Mouse (Mus musculus): ENCODE data around the gene Rcc1. TPM values are rescaled to one million over a fixed set of nuclear protein-coding genes. Genes with fewer than 3 reads are reported as not detected.

Gene Rcc1
- total and polyA plus RNA-seq, 2 experiments from 2014 or later: 18.7 to 21.7 TPM

GRCm38 (mm10) chr4:132326481-132326880 lies 26.9 kb downstream of the Rcc1 start:
- no peak for DNase-seq (ENCODE audit: low spot score)
- Histone ChIP-seq H3K36me3 (ENCODE audit: insufficient read depth, low read length) (peaks cover 33% of the 10 kb centered on the region), H3K9me3 (ENCODE audit: low read length) (no peaks in the 10 kb centered on the region), H3K27me3 (ENCODE audit: insufficient read depth, low read length) (no peaks in the 10 kb centered on the region), H3K9ac (replicated peaks; ENCODE audit: low read length, poor library complexity, severe bottlenecking) (no peak overlapping the region), H3K4me3 (ENCODE audit: low read depth, low read length) (no peak overlapping the region), H3K27ac (ENCODE audit: low read depth, low read length) (no peak overlapping the region), H3K4me2 (ENCODE audit: low read depth, low read length, poor library complexity, severe bottlenecking) (no peak overlapping the region), H3K4me1 (ENCODE audit: insufficient read depth, low read length) (peaks cover 9% of the 10 kb centered on the region)
- no peak for ATAC-seq (ENCODE audit: low FRiP score)
- 82% methylated on average over 5 of the region's 5 CpGs for WGBS
- TF ChIP-seq CTCF (IDR thresholded peaks at IDR 0.05): no peak

DNA sequence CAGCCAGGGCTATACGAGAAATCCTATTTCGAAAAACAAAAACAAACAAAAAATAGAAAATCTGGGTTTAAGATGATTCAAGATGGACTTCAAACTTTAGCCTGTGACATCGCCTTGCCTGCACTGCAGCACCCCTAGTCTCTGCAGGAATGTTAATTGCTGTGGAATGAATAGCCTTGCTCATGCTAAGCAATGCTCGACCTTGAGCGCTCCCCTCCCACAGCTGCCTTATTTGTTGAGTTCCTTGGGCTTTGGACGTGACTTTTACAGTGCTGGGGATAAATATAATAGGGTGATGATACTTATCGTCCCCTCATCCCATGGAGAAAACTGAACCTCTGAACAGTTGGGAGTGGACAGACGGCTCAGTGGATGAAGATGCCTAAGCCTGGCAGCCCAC lies 37.7 kb downstream of the Rcc1 start:
- Histone ChIP-seq H3K4me3 (ENCODE audit: low read depth, low read length) (no peak overlapping the region), H3K4me2 (ENCODE audit: low read depth, low read length, poor library complexity, severe bottlenecking) (no peak overlapping the region), H3K4me1 (ENCODE audit: insufficient read depth, low read length) (no peaks in the 10 kb centered on the region), H3K27ac (ENCODE audit: low read depth, low read length) (no peak overlapping the region), H3K27me3 (ENCODE audit: insufficient read depth, low read length) (no peaks in the 10 kb centered on the region), H3K9me3 (ENCODE audit: low read length) (no peaks in the 10 kb centered on the region), H3K9ac (replicated peaks; ENCODE audit: low read length, poor library complexity, severe bottlenecking) (no peak overlapping the region), H3K36me3 (ENCODE audit: insufficient read depth, low read length) (peaks cover 61% of the 10 kb centered on the region)
- 96% methylated on average over 8 of the region's 8 CpGs for WGBS
- ATAC-seq (ENCODE audit: low FRiP score) (no peak), DNase-seq (ENCODE audit: low spot score) (no peak)
- TF ChIP-seq CTCF (IDR thresholded peaks at IDR 0.05): no peak

GRCm38 (mm10) chr4:132312627-132313026 lies 40.8 kb downstream of the Rcc1 start:
- Histone ChIP-seq H3K4me2 (ENCODE audit: low read depth, low read length, poor library complexity, severe bottlenecking) (no peak overlapping the region), H3K4me1 (ENCODE audit: insufficient read depth, low read length) (no peaks in the 10 kb centered on the region; the same call in 1 of the 2 replicates), H3K36me3 (ENCODE audit: insufficient read depth, low read length) (peaks cover 41% of the 10 kb centered on the region), H3K9ac (replicated peaks; ENCODE audit: low read length, poor library complexity, severe bottlenecking) (no peak overlapping the region), H3K27me3 (ENCODE audit: insufficient read depth, low read length) (no peaks in the 10 kb centered on the region), H3K4me3 (ENCODE audit: low read depth, low read length) (no peak overlapping the region), H3K9me3 (ENCODE audit: low read length) (no peaks in the 10 kb centered on the region), H3K27ac (ENCODE audit: low read depth, low read length) (no peak overlapping the region)
- ATAC-seq (ENCODE audit: low FRiP score) (no peak), DNase-seq (ENCODE audit: low spot score) (no peak)
- WGBS: 87% methylated on average over 5 of the region's 5 CpGs
- TF ChIP-seq CTCF (IDR thresholded peaks at IDR 0.05): no peak

DNA sequence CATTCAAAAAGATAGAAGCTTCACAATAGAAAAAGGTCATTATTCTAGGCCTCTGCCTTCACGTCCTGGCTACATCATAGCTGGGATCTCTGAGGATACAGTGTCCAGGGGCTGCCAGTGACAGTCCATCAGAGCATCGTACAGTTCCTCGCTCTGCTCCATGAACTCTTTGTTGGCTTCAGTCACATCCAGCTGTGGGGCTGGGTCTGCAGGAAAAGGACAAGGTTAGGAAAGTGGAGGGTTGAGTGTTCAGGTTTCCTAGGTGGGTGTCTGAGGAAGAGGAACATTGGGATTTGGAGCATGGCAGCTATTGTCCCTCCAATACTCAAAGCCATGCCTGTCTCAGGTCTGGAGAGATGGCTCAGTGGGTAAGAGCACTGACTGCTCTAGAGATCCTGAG lies 41.6 kb downstream of the Rcc1 start:
- peaks cover 33% of the 10 kb centered on the region for H3K36me3 ChIP-seq (ENCODE audit: insufficient read depth, low read length)
- WGBS: 66% methylated on average over 3 of the region's 3 CpGs
- no peak for TF ChIP-seq CTCF (IDR thresholded peaks at IDR 0.05)
- no peak overlapping the region for H3K9ac ChIP-seq (replicated peaks; ENCODE audit: low read length, poor library complexity, severe bottlenecking)
- H3K4me3 ChIP-seq (ENCODE audit: low read depth, low read length): no peak overlapping the region
- no peaks in the 10 kb centered on the region; the same call in 1 of the 2 replicates for H3K4me1 ChIP-seq (ENCODE audit: insufficient read depth, low read length)
- no peak overlapping the region for H3K4me2 ChIP-seq (ENCODE audit: low read depth, low read length, poor library complexity, severe bottlenecking)
- no peaks in the 10 kb centered on the region for H3K9me3 ChIP-seq (ENCODE audit: low read length)
- H3K27me3 ChIP-seq (ENCODE audit: insufficient read depth, low read length): no peaks in the 10 kb centered on the region
- DNase-seq (ENCODE audit: low spot score): no peak
- ATAC-seq (ENCODE audit: low FRiP score): no peak
- no peak overlapping the region for H3K27ac ChIP-seq (ENCODE audit: low read depth, low read length)

GRCm38 (mm10) chr4:132311209-132311608 lies 42.2 kb downstream of the Rcc1 start:
- no peak overlapping the region for H3K4me2 ChIP-seq (ENCODE audit: low read depth, low read length, poor library complexity, severe bottlenecking)
- peaks cover 27% of the 10 kb centered on the region for H3K36me3 ChIP-seq (ENCODE audit: insufficient read depth, low read length)
- H3K9me3 ChIP-seq (ENCODE audit: low read length): no peaks in the 10 kb centered on the region
- TF ChIP-seq CTCF (IDR thresholded peaks at IDR 0.05): no peak
- H3K27me3 ChIP-seq (ENCODE audit: insufficient read depth, low read length): no peaks in the 10 kb centered on the region
- no peak overlapping the region for H3K4me3 ChIP-seq (ENCODE audit: low read depth, low read length)
- H3K27ac ChIP-seq (ENCODE audit: low read depth, low read length): no peak overlapping the region
- no peak overlapping the region for H3K9ac ChIP-seq (replicated peaks; ENCODE audit: low read length, poor library complexity, severe bottlenecking)
- WGBS: 30% methylated on average over 1 of the region's 1 CpGs
- H3K4me1 ChIP-seq (ENCODE audit: insufficient read depth, low read length): no peaks in the 10 kb centered on the region; the same call in 1 of the 2 replicates
- ATAC-seq (ENCODE audit: low FRiP score) (no peak), DNase-seq (ENCODE audit: low spot score) (no peak)

GRCm38 (mm10) chr4:132309849-132310472 lies 43.4 kb downstream of the Rcc1 start:
- Histone ChIP-seq H3K9me3 (ENCODE audit: low read length) (no peaks in the 10 kb centered on the region), H3K4me3 (ENCODE audit: low read depth, low read length) (peak overlapping the region; percentile 62), H3K4me2 (ENCODE audit: low read depth, low read length, poor library complexity, severe bottlenecking) (peak overlapping the region; percentile 62), H3K27me3 (ENCODE audit: insufficient read depth, low read length) (no peaks in the 10 kb centered on the region), H3K36me3 (ENCODE audit: insufficient read depth, low read length) (peaks cover 23% of the 10 kb centered on the region), H3K27ac (ENCODE audit: low read depth, low read length) (peak overlapping the region; percentile 95), H3K4me1 (ENCODE audit: insufficient read depth, low read length) (no peaks in the 10 kb centered on the region; the same call in 1 of the 2 replicates), H3K9ac (replicated peaks; ENCODE audit: low read length, poor library complexity, severe bottlenecking) (peak overlapping the region; percentile 86)
- DNase-seq (ENCODE audit: low spot score): peak; percentile 57
- TF ChIP-seq CTCF (IDR thresholded peaks at IDR 0.05): peak; percentile 69
- WGBS: 30% methylated on average over 10 of the region's 10 CpGs
- no peak for ATAC-seq (ENCODE audit: low FRiP score)

Measured in midbrain, postnatal 0 days (tissue).